Mouse (Mus musculus): ENCODE results near the gene Gucy2c. TPM values are rescaled to one million over a fixed set of nuclear protein-coding genes. Genes with fewer than 3 reads are reported as not detected.
"Not testable (repeated sequence)": the region's sequence is repeated elsewhere in the genome, so short reads cannot be mapped to it uniquely, and the experiment has no call there.

Gene Gucy2c
- total RNA-seq, 2 experiments from 2014 or later, result not detected

DNA sequence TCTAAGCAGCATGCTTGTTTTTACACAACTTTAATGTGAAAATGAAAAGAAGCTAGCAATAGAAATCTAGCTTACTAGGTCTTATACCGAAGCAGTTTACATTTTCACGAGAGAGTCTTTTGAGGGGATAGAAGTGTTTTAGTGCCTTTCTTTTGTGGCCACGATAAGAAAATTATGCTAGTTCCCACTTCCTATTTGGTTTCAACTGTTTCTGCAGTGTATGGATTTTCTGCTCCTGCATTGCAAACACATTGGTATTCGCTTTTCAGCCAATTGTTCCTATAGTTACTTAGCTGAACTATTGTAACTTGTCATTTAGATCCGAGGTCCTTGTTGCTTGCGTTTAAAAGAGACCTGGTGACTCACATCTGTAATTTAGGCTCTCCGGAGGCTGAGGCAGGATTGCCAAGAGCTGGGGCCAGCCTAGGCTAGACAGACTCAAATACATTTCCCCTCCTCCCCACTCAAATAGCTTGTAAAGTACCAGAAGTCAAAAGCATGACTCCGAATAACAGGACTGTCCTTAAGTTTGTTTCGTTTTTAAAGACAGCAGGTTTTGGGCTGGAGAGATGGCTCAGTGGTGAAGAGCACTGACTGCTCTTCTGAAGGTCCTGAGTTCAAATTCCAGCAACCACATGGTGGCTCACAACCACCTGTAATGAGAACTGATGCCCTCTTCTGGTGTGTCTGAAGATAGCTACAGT is 23.3 kb upstream of the Gucy2c start:
- intact Hi-C loops (cut with DNase I), result no loop called here
- no peak for DNase-seq

DNA sequence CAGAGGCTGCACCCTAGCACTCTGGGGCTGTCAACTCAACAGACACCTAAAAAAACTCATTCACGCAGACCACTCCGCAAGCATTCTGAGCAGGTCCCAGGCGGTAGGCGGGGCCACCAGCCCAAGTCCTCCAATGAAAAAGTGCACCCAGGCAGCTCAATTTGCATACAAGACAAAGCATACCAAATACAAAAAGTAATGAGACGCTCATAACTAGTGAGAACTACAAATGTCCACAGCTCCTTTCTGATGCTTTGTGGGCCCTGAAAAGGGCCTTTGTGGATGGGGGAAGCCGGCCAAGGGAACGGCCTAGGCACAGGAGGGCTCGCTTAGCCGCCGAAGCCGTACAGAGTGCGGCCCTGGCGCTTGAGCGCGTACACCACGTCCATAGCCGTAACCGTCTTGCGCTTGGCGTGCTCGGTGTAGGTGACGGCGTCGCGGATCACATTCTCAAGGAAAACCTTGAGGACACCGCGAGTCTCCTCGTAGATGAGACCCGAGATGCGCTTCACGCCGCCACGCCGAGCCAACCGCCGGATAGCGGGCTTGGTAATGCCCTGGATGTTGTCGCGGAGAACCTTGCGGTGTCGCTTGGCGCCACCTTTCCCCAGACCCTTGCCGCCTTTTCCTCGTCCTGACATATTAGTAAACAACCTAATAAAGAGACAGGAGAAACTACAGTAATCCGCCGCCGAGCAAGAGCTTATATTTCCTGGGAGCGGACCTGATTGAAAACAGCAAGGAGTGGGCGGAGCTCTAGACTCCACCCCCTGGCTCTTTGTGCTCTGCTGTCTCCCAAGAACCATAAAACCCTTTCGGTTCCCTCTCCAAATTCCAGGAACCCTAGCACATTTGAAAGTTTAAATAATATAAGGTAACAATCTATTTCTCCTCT is 22.4 kb upstream of the Gucy2c start, which contains the start of gene Hist4h4:
TSS of gene Hist4h4 (minus strand) at position 677 of the 895 bp plus-strand sequence.
- intact Hi-C loops (cut with DNase I), result no loop called here
- peak; percentile 93 to 99 for DNase-seq

DNA sequence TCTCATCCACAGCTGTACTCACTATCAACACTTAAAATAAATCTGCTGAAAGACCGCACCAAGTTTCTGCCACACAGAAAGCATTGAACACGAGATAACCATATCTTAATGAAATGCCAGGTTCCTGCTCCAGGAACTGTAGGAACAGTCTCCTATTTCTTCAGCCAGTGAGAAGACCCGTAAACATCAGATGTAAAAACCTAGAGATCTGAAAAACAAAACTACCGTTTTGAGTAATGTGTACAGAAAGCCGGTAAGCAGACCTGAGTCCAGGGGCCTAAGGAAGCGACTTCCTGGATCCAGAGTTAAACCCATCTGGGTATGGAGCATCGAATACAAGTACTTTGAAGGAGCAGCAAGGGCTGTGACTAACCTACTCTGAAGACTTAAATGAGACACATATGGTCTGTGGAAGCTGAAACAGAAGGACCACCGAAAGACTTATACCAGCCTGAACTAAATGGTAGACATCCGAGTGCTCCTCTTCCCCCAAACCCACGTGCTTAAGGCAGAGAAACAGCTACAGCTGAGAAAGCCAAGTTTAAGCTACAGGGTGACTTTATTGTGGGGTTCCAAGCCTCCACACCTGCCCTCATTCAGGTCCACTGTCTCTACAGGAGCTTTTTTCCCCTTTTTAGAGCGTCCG is 21.7 kb upstream of the Gucy2c start:
- intact Hi-C loops (cut with DNase I), result no loop called here
- no peak for DNase-seq

DNA sequence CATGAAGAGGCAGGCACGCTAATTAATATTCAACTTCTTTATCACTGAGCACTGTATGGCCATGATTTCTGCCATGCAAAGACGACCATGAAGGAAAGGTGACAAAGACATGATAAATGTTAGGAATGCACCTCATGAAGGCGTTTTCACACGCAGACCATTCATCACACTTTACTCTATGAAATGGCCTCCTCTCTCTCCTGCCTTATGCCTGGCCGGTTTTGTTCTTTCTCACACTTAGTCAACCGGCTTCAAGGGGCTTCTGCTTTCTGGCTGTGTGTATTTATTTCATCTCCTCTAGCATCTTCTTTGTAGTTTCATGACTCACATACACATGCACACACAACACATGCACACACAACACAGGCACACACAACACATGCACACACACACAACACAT is 19.7 kb upstream of the Gucy2c start:
- intact Hi-C loops (cut with DNase I), result no loop called here
- DNase-seq, result no peak

DNA sequence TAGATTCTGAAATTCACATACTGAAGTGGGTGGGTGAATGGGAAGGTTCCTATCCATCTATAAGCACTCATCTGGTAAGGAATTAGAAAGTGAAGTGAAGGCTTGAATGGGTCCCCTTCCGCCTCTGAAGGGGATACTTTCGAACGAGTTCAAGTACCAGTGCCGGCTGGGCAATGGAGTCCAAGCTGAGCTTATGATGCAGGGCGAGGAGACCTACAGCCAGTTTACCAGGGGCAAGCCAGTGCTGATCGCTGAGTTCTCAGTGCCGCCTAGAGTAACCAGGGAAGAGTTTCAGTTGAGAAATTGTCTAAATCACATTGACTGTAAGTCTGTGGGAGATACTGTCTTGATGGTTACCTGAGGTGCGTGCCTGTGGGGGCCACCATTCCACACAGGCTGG is 19.1 kb upstream of the Gucy2c start:
- no peak for DNase-seq
- intact Hi-C loops (cut with DNase I), result no loop called here

DNA sequence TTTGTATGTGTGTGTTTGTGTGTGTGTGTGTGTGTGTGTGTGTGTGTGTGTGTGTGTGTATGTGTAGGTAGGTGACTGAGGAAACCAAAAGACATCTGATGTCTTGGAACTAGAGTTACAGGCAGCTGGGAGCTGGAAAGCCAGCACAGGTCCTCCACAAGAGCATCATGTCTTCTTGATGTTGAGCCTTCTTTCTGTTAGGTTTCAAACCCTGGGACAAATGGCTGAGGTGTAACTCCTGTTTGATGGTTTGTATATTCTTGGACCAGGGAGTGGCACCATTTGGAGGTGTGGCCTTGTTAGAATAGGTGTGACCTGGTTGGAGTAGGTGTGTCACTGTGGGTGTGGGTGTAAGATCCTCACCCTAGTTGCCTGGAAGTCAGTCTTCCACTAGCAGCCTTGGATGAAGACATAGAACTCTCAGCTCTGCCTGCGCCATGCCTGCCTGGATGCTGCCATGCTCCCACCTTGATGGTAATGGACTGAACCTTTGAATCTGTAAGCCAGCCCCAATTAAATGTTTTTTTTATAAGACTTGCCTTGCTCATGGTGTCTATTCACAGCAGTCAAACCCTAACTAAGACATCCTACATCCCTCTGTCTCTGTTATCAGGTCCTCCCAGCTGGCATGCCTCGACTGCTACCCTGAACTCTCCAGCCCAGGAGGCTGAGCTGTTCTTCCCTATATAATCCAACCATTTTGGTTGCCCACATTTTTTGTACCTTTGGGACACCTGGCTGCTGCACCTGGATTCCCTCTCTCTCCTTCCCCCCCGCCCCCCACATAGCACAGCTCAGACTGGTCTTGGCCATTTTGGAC is 16.5 kb upstream of the Gucy2c start:
- intact Hi-C loops (cut with DNase I); DNase-seq: not testable (repeated sequence)

DNA sequence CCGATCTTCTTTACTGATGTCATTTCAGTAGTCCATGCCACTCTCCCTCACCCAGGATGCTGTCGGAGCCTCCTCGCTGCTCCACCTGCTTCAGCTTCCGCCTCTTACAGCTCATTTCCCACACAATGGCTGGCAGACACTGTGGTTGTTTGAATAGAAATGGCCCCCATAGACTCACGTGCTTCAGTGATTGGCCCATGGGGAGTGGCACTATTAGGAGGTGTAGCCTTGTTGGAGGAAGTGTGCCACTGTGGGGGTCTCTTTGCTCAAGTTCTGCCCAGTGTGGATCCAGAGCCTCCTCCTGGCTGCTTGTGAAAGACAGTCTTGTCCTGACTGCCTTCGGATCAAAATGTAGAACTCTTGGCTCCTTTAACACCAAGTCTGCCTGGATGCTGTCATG is 14.3 kb upstream of the Gucy2c start:
- intact Hi-C loops (cut with DNase I), result no loop called here
- DNase-seq, result no peak

DNA sequence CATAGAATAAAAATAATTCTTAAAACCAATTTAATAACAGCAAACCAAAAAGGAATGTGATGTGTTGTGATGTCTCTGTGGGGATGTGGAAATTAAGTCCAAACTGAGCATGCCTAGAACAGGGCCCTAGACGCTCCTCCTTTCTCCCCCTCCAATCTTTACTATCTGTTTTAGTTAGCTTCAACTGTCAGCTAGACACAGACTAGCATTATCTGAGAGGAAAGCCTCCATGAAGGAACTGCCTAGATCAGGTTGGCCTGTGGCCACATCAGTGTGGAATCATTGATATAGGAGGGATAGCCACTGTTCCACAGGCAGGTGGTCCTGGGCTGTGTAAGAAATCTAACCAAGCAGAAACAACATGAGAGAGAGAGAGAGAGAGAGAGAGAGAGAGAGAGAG is 13.5 kb upstream of the Gucy2c start:
- no peak for DNase-seq
- intact Hi-C loops (cut with DNase I), result no loop called here

DNA sequence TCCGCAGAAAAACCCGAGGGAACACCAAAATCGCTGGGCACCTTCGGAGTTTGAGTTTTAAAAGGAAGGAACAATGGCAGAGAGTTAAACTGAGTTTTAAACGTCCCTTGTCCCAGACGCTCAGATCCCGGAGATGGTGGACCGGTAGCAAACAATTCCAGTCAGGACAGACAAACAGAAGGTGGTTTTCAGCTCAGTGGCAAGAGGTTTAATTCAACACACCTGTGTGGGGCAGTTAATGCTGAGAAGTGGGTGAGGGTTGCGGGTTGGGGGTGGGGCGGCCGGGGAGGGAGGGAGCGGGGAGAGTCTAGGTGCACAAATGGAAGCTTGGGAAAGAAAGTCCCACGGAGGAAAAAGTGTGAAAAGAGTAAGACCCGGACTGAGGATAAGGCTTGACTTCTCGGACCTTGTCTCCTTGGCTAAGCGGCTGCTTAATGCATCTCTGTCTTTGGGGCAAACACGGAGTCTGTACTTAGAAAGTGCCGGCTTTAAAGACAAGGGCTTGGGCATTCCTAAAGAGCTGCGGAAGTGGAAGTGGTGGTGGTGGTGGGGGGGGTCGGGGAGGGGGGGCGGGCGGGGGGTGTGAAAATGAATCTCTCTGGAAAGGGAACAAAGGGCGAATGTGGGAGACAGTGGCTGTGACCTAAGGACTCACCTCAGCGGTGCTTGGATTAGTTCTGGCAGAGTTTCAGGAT is 12.4 kb upstream of the Gucy2c start:
- DNase-seq, result no peak
- intact Hi-C loops (cut with DNase I), result no loop called here

DNA sequence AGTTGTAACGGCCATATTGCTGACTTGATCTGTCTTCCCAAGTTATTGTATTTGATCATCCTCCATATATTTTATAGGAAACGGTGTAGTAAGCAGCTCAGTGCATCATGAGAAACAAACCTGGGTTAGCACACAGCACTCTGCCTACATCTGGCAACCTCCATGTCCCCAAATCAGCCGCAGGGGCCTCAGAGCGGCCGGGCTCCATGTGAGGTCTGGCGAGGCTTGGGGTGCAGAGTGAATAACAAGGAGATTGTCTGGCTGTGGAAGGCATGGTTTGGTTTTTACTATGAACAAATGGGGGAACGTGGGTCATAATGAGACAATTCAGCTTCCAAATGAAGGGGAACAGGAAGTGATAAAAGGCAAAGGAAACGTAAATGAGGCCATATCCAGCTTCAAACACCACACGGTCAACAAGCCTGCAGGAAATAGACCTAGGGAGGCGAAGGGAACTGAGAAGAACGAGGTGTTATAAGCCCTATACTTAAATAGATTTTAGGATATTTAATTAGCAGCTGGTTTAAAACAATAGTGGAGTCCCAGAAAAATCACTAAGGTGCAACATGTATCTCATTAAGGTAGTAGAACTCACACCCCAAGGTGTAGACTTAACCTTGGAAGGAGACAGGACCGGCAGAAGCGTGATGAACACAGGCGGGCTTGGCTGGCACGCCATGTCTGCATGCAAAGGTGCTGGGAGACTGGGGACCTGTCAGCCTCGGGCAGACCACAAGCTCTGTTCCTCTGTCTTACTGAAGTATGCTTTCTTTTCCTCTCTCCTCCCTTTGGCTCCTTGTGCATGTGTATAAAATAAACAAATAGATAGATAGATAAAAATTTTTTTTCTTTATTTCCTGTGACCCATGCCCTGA is 11.6 kb upstream of the Gucy2c start:
- intact Hi-C loops (cut with DNase I), result no loop called here
- no peak for DNase-seq

DNA sequence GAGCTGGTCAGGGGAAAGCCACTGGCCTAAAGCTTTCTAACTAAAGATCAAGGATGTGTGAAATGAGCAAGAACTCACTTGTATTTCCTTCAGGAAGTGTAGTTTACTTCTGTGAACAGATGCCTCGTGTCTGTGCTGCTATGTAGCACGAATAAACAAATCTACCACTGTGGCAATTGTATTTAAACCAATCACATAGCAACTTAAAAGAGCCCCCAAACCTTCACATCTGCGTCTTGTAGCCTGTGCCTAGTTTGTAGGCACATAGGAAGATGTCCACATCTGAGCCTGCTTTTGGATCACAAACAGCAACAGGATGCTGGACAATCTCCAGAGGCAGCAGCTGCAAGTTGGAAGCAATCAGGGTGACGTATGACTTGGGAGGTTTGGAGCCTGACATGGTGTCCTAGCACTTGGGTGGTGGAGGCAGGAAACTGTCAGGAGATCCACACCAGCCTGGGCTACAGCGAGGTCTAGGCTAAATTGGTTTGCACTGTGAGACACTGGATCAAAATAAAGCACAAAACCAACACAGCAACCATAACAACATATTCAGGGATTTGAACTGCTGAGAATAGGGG is 7.9 kb upstream of the Gucy2c start:
- peak; percentile 39 to 52 for DNase-seq
- intact Hi-C loops (cut with DNase I), result no loop called here

DNA sequence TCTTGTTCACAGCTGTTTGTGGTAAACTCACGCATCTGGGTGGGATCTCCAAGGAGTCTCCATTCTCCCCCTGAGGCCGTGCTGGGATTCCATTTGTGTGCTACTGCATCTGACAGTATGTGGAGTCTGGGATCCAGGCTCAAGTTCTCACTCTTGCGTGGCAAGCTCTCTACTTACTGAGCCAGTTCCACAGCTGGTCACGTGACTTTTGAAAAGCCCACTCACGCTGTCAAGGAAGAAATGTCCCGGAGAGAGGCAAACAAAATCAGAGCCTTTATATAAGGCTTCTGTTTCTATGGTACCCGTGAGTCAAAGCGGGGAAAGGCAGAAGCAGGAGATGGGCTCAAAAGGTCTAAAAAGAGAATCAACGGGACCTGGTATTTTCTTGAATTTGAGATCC is 1.2 kb upstream of the Gucy2c start:
- intact Hi-C loops (cut with DNase I), result no loop called here
- DNase-seq, result no peak

DNA sequence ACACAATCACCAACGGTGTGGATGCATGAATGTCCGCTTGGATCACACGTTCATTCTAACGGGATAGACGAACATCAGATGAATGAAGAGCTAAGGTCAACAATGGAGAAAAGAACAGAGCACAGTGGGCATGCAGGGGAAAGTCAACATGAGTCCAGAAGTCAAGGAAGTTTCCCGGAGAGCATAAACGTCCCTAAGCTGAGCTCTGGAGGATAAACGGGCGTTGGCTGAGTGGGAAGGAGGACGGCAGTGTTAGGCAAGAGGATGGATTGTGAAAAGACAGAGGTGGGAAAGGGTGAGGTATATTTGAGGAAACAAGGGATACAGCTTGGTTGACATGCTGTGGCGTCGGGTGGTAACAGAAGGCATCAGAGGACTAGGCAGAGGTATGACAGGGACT is 581 bp upstream of the Gucy2c start:
- intact Hi-C loops (cut with DNase I), result no loop called here
- DNase-seq, result no peak

DNA sequence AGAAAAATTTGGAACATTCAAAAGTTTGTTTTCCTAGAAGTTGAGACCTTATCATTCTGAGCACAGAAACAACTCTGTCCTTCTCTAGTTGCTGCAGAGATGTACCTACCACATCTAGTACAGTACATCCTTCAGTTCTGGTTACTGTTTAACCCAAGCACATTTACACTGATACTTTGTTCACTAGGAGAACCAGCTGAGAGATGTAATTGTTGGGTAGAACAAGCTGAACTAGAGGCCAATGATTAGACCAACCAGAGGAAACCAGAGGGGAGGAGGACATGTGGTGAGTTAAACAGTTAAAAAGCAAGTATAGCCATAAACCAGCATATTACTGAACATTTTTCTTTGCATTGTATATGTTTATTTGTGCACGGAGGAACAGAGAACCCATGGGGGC is 5.2 kb downstream of the Gucy2c start:
- no peak for DNase-seq
- intact Hi-C loops (cut with DNase I), result no loop called here

DNA sequence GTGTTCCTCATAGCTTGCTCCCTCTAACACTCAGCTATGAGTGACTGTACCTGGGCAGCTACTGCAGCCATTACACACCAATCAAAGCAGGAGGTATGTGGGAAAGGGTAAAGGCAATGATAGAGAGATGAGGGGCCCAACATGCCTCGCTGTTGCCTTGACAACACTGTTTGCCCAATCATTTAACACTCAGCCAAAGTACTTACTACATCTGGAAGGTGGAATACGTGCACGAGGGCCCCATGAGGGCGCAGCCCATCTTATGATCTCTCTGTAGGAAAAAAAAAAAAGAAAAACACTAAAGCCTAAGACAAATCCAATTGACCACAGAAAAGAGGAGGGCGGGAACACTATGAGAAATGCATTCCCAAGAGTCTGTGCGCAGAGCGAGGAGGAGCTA is 11.7 kb downstream of the Gucy2c start:
- intact Hi-C loops (cut with DNase I), result no loop called here
- DNase-seq, result no peak

DNA sequence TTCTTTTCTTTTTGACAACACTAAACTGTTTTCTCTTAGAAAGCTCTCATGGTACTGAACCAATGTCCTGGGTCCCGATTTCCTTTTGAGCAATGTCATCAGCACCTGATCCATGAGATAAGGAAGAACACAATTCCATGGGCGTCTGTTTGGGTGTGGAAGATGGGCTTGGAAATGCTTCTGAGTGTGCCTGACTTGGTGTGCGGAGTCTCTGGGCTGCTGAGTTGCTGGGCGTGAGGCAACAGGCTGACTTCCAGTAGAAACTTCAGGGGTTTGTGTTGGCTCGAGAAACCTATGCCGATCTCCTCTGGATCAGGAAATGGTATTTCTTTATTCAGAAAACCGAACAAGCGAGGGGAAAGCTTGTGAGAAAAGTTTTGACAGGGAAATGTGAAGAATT is 12.4 kb downstream of the Gucy2c start:
- DNase-seq, result no peak
- intact Hi-C loops (cut with DNase I), result no loop called here

DNA sequence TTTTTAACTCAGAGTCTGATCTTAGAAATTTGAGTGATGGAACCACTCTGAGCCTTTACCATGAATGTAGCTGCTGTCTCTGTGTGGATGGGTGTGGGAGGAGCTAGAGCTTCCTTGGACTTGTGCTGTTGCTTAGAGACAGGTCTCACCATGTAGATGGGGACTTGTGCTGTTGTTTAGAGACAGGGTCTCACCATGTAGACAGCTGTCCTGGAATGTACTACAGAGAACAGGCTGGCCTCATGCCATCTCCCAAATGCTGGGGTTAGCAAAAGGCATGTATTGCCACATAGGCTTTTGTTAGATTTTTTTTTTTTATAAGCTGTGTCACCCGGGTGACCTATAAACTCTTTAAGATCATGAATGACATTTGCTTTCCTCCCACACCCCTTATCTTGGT is 17.7 kb downstream of the Gucy2c start:
- intact Hi-C loops (cut with DNase I), result no loop called here
- no peak for DNase-seq

DNA sequence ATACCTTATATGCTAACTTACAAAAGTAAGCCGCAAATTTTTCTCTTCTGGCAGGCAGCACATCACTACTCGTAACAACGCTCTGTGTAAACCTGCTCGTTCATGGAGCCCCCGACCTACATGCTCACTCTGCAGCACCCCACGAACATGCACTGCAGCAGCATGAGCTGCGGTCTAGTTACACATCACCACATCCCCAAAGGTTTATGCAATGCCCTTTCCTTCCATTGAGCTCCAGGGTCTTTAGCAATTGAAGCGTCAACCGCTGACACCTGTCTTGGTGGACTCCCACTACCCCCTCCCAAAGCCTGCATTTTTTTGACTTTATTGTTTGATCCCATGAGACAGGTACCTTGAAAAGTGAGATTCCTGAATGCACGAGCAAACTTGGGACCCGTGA is 31.0 kb downstream of the Gucy2c start:
- DNase-seq, result no peak
- intact Hi-C loops (cut with DNase I), result no loop called here

DNA sequence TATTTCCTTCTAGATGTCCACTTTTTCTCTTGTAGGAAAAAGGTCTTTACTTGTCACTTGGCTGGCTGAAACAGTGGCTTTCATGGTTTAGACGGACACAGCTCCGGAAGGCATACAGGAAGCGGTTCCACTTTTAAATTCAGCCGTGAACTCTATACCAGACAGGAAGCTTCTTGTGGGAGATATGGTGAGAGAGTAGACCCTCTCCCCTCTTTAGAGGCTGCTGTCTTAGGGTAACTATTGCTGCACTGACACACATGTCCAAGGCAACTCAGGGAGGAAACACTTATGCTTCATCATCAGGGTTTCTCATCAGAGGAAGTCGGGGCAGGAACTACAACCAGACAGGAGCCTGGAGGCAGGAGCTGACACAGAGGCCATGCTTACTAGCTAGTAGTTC is 36.0 kb downstream of the Gucy2c start:
- intact Hi-C loops (cut with DNase I), result no loop called here
- no peak for DNase-seq

Data from gastrocnemius, postnatal 36 days (tissue).